Mouse (Mus musculus) erythroblast, embryonic 14.5 days (primary cell): ENCODE results near the gene Blcap.

Experiments used
- GATA1 ChIP-seq: IDR thresholded peaks from 2 replicates; pipeline ENCODE4 v1.6.1; 2012; ENCODE audit warnings: low read length, inconsistent platforms, mixed read lengths
- TAL1 ChIP-seq: IDR thresholded peaks from 3 replicates; pipeline ENCODE4 v1.6.1; 2012; ENCODE audit warnings: low read length, inconsistent platforms, mixed read lengths

- no peak for TF ChIP-seq GATA1
- no peak for TF ChIP-seq TAL1
Measured at GRCm38 (mm10) chr2:157611735-157612134, 40.7 kb upstream of the Blcap start.
